Mouse (Mus musculus) hindbrain, embryonic 16.5 days (tissue): Measurements from ENCODE around the gene Col15a1. TPM values are rescaled to one million over a fixed set of nuclear protein-coding genes. Genes with fewer than 3 reads are reported as not detected.

Experiments used
- ATAC-seq: fragments of 200-750 bp; cut with Nextera tagmentation; 2 replicates; pipeline ENCODE4 v1.8.0; 2017; ENCODE audit warnings: moderate TSS enrichment, moderate library complexity
- H3K27ac ChIP-seq: fragments of 300-500 bp; sonication (generic); 2 replicates; pipeline ENCODE4 v1.5.1; 2014; ENCODE audit warnings: low read depth, mild to moderate bottlenecking, control low read depth, low read length, moderate library complexity
- H3K27me3 ChIP-seq: fragments of 300-500 bp; sonication (generic); replicated peaks from 2 replicates; pipeline ENCODE4 v1.6.1; 2014; ENCODE audit warnings: low read length; ENCODE audit not compliant: control insufficient read depth, insufficient read depth
- H3K36me3 ChIP-seq: fragments of 300-500 bp; sonication (generic); 2 replicates; pipeline ENCODE4 v1.6.1; 2014; ENCODE audit warnings: mild to moderate bottlenecking, low read length, moderate library complexity, mixed read lengths; ENCODE audit not compliant: control insufficient read depth, insufficient read depth
- H3K4me1 ChIP-seq: fragments of 300-500 bp; sonication (generic); 2 replicates; pipeline ENCODE4 v1.6.1; 2014; ENCODE audit warnings: low read depth, low read length; ENCODE audit not compliant: control insufficient read depth, insufficient read depth
- H3K4me2 ChIP-seq: fragments of 300-500 bp; sonication (generic); 2 replicates; pipeline ENCODE4 v1.6.1; 2014; ENCODE audit warnings: mild to moderate bottlenecking, low read length, control low read depth, moderate library complexity
- H3K4me3 ChIP-seq: fragments of 300-500 bp; sonication (generic); 2 replicates; pipeline ENCODE4 v1.5.1; 2014; ENCODE audit warnings: mild to moderate bottlenecking, low read length, control low read depth, moderate library complexity
- H3K9ac ChIP-seq: fragments of 300-500 bp; sonication (generic); 2 replicates; pipeline ENCODE4 v1.6.1; 2014; ENCODE audit warnings: low read depth, mild to moderate bottlenecking, control low read depth, low read length, moderate library complexity
- H3K9me3 ChIP-seq: fragments of 300-500 bp; sonication (generic); 2 replicates; pipeline ENCODE4 v1.6.1; 2014; ENCODE audit warnings: mild to moderate bottlenecking, low read length, moderate library complexity; ENCODE audit not compliant: control insufficient read depth
- WGBS: fragments of 180-500 bp; shearing (Covaris S2); extraction: QIAGEN DNeasy Blood & Tissue Kit; methylation state at CpG from one replicate; pipeline ENCODE4 v1.1.7; 2014; 5-methylcytosine and 5-hydroxymethylcytosine counted together
- polyA plus RNA-seq: library from polyadenylated mRNA; unstranded; fragments of >200 nt; fragmentation: Nextera tagmentation; extraction: Ambion mirVana; gene quantifications from 2 replicates; pipeline ENCODE4 v1.2.1, GENCODE M21; 2015

Col15a1 gene
- polyA plus RNA-seq, 1 experiment from 2014 or later = 3.4 TPM

GRCm38 (mm10) chr4:47295547-47295946 lies 87.6 kb downstream of the Col15a1 start:
- H3K9me3 ChIP-seq = no peaks in the 10 kb centered on the region; the same call in 1 of the 2 replicates
- no peaks in the 10 kb centered on the region; the same call in 1 of the 2 replicates for H3K4me1 ChIP-seq
- 58% methylated on average over 3 of the region's 3 CpGs for WGBS
- H3K9ac ChIP-seq = no peak overlapping the region
- no peak overlapping the region for H3K4me3 ChIP-seq
- H3K27ac ChIP-seq = no peak overlapping the region
- H3K27me3 ChIP-seq = no peaks in the 10 kb centered on the region
- H3K4me2 ChIP-seq = no peak overlapping the region
- no peaks in the 10 kb centered on the region for H3K36me3 ChIP-seq
- 0 out of 2 replicates have a peak, but pooled peaks have one; percentile 32 for ATAC-seq

GRCm38 (mm10) chr4:47300701-47301100 lies 92.7 kb downstream of the Col15a1 start:
- H3K9me3 ChIP-seq = no peaks in the 10 kb centered on the region; the same call in 1 of the 2 replicates
- H3K4me1 ChIP-seq = no peaks in the 10 kb centered on the region
- H3K9ac ChIP-seq = no peak overlapping the region
- H3K36me3 ChIP-seq = no peaks in the 10 kb centered on the region
- no peak overlapping the region for H3K4me2 ChIP-seq
- no peak for ATAC-seq
- H3K27ac ChIP-seq = no peak overlapping the region
- no peak overlapping the region for H3K4me3 ChIP-seq
- WGBS = 85% methylated on average over 2 of the region's 2 CpGs
- H3K27me3 ChIP-seq = no peaks in the 10 kb centered on the region

GRCm38 (mm10) chr4:47302610-47303009 lies 94.6 kb downstream of the Col15a1 start:
- no peak overlapping the region for H3K9ac ChIP-seq
- H3K4me1 ChIP-seq = no peaks in the 10 kb centered on the region
- H3K4me2 ChIP-seq = no peak overlapping the region
- 92% methylated on average over 7 of the region's 7 CpGs for WGBS
- ATAC-seq = no peak
- H3K9me3 ChIP-seq = no peaks in the 10 kb centered on the region; the same call in 1 of the 2 replicates
- H3K36me3 ChIP-seq = no peaks in the 10 kb centered on the region
- no peak overlapping the region for H3K4me3 ChIP-seq
- H3K27me3 ChIP-seq = no peaks in the 10 kb centered on the region
- no peak overlapping the region for H3K27ac ChIP-seq

- Histone ChIP-seq H3K27ac (no peak overlapping the region), H3K4me3 (no peak overlapping the region), H3K4me2 (no peak overlapping the region), H3K4me1 (no peaks in the 10 kb centered on the region), H3K9ac (no peak overlapping the region), H3K9me3 (no peaks in the 10 kb centered on the region; the same call in 1 of the 2 replicates), H3K27me3 (no peaks in the 10 kb centered on the region; the same call in 1 of the 2 replicates), H3K36me3 (no peaks in the 10 kb centered on the region)
- no peak for ATAC-seq
- WGBS = 62% methylated on average over 5 of the region's 5 CpGs
Observed at GRCm38 (mm10) chr4:47303340-47303998, 95.5 kb downstream of the Col15a1 start.

- ATAC-seq = no peak
- 95% methylated on average over 12 of the region's 12 CpGs for WGBS
- H3K4me2 ChIP-seq = no peak overlapping the region
Observed at GRCm38 (mm10) chr4:47309886-47310625, 102.1 kb downstream of the Col15a1 start.

GRCm38 (mm10) chr4:47310812-47311211 lies 102.9 kb downstream of the Col15a1 start:
- H3K9me3 ChIP-seq = no peaks in the 10 kb centered on the region
- ATAC-seq = no peak
- H3K9ac ChIP-seq = no peak overlapping the region
- no peak overlapping the region for H3K27ac ChIP-seq
- H3K36me3 ChIP-seq = no peaks in the 10 kb centered on the region
- no peak overlapping the region for H3K4me3 ChIP-seq
- H3K27me3 ChIP-seq = no peaks in the 10 kb centered on the region; the same call in 1 of the 2 replicates
- no peaks in the 10 kb centered on the region for H3K4me1 ChIP-seq
- no peak overlapping the region for H3K4me2 ChIP-seq
- 75% methylated on average over 6 of the region's 6 CpGs for WGBS

More at GRCm38 (mm10) chr4:47309886-47310625, 102.1 kb downstream of the Col15a1 start:
- no peaks in the 10 kb centered on the region for H3K4me1 ChIP-seq
- H3K4me3 ChIP-seq = no peak overlapping the region
- no peaks in the 10 kb centered on the region for H3K9me3 ChIP-seq
- no peaks in the 10 kb centered on the region for H3K36me3 ChIP-seq
- no peak overlapping the region for H3K27ac ChIP-seq
- H3K27me3 ChIP-seq = no peaks in the 10 kb centered on the region; the same call in 1 of the 2 replicates
- no peak overlapping the region for H3K9ac ChIP-seq

GRCm38 (mm10) chr4:47311467-47311866 lies 103.5 kb downstream of the Col15a1 start:
- no peaks in the 10 kb centered on the region; the same call in 1 of the 2 replicates for H3K27me3 ChIP-seq
- H3K9ac ChIP-seq = no peak overlapping the region
- no peaks in the 10 kb centered on the region for H3K9me3 ChIP-seq
- H3K27ac ChIP-seq = no peak overlapping the region
- H3K4me1 ChIP-seq = no peaks in the 10 kb centered on the region
- H3K4me3 ChIP-seq = no peak overlapping the region
- H3K4me2 ChIP-seq = no peak overlapping the region
- no peak for ATAC-seq
- H3K36me3 ChIP-seq = no peaks in the 10 kb centered on the region
- 96% methylated on average over 6 of the region's 6 CpGs for WGBS

GRCm38 (mm10) chr4:47311929-47312328 lies 104.0 kb downstream of the Col15a1 start:
- 63% methylated on average over 7 of the region's 7 CpGs for WGBS
- Histone ChIP-seq H3K9ac (no peak overlapping the region), H3K27me3 (no peaks in the 10 kb centered on the region; the same call in 1 of the 2 replicates), H3K36me3 (no peaks in the 10 kb centered on the region), H3K9me3 (no peaks in the 10 kb centered on the region), H3K4me2 (no peak overlapping the region), H3K4me1 (no peaks in the 10 kb centered on the region), H3K27ac (no peak overlapping the region), H3K4me3 (no peak overlapping the region)
- ATAC-seq = no peak

GRCm38 (mm10) chr4:47312676-47313075 lies 104.7 kb downstream of the Col15a1 start:
- Histone ChIP-seq H3K9me3 (no peaks in the 10 kb centered on the region), H3K4me3 (no peak overlapping the region), H3K4me1 (no peaks in the 10 kb centered on the region), H3K36me3 (no peaks in the 10 kb centered on the region), H3K4me2 (no peak overlapping the region), H3K9ac (no peak overlapping the region), H3K27me3 (no peaks in the 10 kb centered on the region; the same call in 1 of the 2 replicates), H3K27ac (no peak overlapping the region)
- peak; percentile 20; the same call in 1 of the 2 replicates for ATAC-seq
- 74% methylated on average over 14 of the region's 14 CpGs for WGBS
